ENCODE assay signal across 8 mouse cellular contexts in genomic region chr1:64020672-64021635, GRCm38 (mm10).
A peak's percentile ranks its signal among the peaks of the same experiment; 100 is the strongest.
DNase-seq lines count a peak whose midpoint lies in the region; ATAC-seq and TF ChIP-seq lines count a peak whose summit lies in the region.

No protein-coding gene starts in this region.

- ATAC-seq in kidney, embryonic 15.5 days (replicated peaks; ENCODE audit: low FRiP score): peak; percentile 74
- no peak for ATAC-seq in liver, embryonic 15.5 days (ENCODE audit: insufficient read depth)

- peak overlapping the region; percentile 14; the same call in 1 of the 2 replicates for H3K4me3 ChIP-seq in kidney, embryonic 15.5 days (replicated peaks)
- no peak overlapping the region for H3K4me3 ChIP-seq in liver, embryonic 15.5 days (replicated peaks)
- H3K4me3 ChIP-seq in olfactory bulb, adult 2 months (ENCODE audit: insufficient read depth, low read depth, low read length): no peak overlapping the region

- no peak overlapping the region for H3K9ac ChIP-seq in kidney, embryonic 15.5 days
- no peak overlapping the region for H3K9ac ChIP-seq in liver, embryonic 15.5 days

- H3K27ac ChIP-seq in kidney, embryonic 15.5 days: 0 out of 2 replicates have a peak overlapping the region, but pooled peaks have one; percentile 27
- H3K27ac ChIP-seq in liver, embryonic 15.5 days (replicated peaks): no peak overlapping the region
- H3K27ac ChIP-seq in olfactory bulb, adult 2 months (ENCODE audit: insufficient read depth, low read depth, low read length): peak overlapping the region; percentile 16; the same call in 1 of the 2 replicates

- no peaks in the 10 kb centered on the region for H3K27me3 ChIP-seq in kidney, embryonic 15.5 days
- H3K27me3 ChIP-seq in liver, embryonic 15.5 days: no peaks in the 10 kb centered on the region

- WGBS in kidney, embryonic 15.5 days: 22% methylated on average over 19 of the region's 19 CpGs
- 30% methylated on average over 19 of the region's 19 CpGs for WGBS in liver, embryonic 15.5 days (ENCODE audit: insufficient replicate concordance)
- 14% methylated on average over 19 of the region's 19 CpGs for WGBS in olfactory bulb, adult 2 months

- no peak for TF ChIP-seq CTCF in olfactory bulb, adult 2 months (IDR thresholded peaks at IDR 0.05; ENCODE audit: insufficient read depth, low read depth, low read length)

- no peaks in the 10 kb centered on the region for H3K36me3 ChIP-seq in kidney, embryonic 15.5 days
- H3K36me3 ChIP-seq in liver, embryonic 15.5 days (replicated peaks): no peaks in the 10 kb centered on the region

- no peak for TF ChIP-seq POLR2A in olfactory bulb, adult 2 months (IDR thresholded peaks at IDR 0.05; ENCODE audit: insufficient read depth, low read depth, low read length)

- no peaks in the 10 kb centered on the region for H3K9me3 ChIP-seq in kidney, embryonic 15.5 days (replicated peaks)
- no peaks in the 10 kb centered on the region for H3K9me3 ChIP-seq in liver, embryonic 15.5 days (replicated peaks)

- peak; percentile 38 to 39 for DNase-seq in cerebellum, adult 18-20 months
- DNase-seq in cerebellum, adult 8-10 months: no peak
- peak; percentile 24 to 53 for DNase-seq in adrenal gland, postnatal 36 days
- peak; percentile 45 for DNase-seq in gastrocnemius, postnatal 14 days
- no peak for DNase-seq in ovary, postnatal 36 days (ENCODE audit: low spot score)

- H3K4me1 ChIP-seq in kidney, embryonic 15.5 days: peaks cover 24% of the 10 kb centered on the region
- H3K4me1 ChIP-seq in liver, embryonic 15.5 days (replicated peaks): peaks cover 6% of the 10 kb centered on the region; the same call in 1 of the 2 replicates
- H3K4me1 ChIP-seq in olfactory bulb, adult 2 months (ENCODE audit: control insufficient read depth, insufficient read depth, low read length): peaks cover 6% of the 10 kb centered on the region

- peak overlapping the region; percentile 48 for H3K4me2 ChIP-seq in kidney, embryonic 15.5 days
- H3K4me2 ChIP-seq in liver, embryonic 15.5 days: peak overlapping the region; percentile 18; the same call in 1 of the 2 replicates

- intact Hi-C loops in gastrocnemius, postnatal 14 days (cut with DNase I; ENCODE audit: low total_unique reads): no loop called here

Comparison
In these comparisons a context has a peak if more than half of its experiments do, and no peak if none do; other contexts are left out.
1. DNase-seq: peak in cerebellum, adult 18-20 months (2 of 2), adrenal gland, postnatal 36 days (2 of 2) and gastrocnemius, postnatal 14 days (single experiment); none in cerebellum, adult 8-10 months (single experiment) and ovary, postnatal 36 days (single experiment).